Mouse (Mus musculus): ENCODE measurements around the gene Vsig1.

DNA sequence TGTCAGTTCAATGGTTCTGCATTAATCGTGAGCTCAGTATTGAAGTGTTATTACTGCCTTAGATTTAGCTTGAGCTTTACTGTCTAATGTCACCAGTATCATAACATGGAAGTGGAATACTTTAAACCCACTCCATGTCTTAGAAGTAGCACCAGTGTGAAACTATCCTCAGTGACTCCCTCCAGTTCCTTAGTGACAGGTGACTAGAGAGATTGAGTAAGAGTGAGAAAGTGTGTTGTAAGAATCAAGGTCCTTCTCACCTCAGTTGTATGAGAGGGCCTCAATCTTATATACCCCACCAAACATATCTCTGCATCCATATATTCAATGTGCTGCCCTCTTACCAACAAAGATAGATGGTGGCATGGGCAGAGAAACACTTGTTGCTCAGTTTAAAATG is 71.5 kb downstream of the Vsig1 start:
- TF ChIP-seq CTCF (IDR thresholded peaks at IDR 0.05; ENCODE audit: control insufficient read depth, insufficient read depth, low read length), result no peak
- no peak for TF ChIP-seq POLR2A (IDR thresholded peaks at IDR 0.05; ENCODE audit: borderline replicate concordance, control insufficient read depth, low read depth, low read length)
